Mouse (Mus musculus) duodenum, adult 2 months (tissue): Measurements from ENCODE around the gene Unc13c. TPM values are rescaled to one million over a fixed set of nuclear protein-coding genes. Genes with fewer than 3 reads are reported as not detected.

ENCODE experiments used
- polyA plus RNA-seq: library from polyadenylated mRNA; depleted of rRNA; stranded (reverse); fragments of >200 nt; gene quantifications from 2 replicates; pipeline ENCODE4 v1.2.3, GENCODE M21; 2012; ENCODE audit warnings: low replicate concordance; rRNA removed

Gene Unc13c
- polyA plus RNA-seq = not detected in 2 replicates

GRCm38 (mm10) chr9:73968641-73969121 is at the start of gene Unc13c:
Gene Unc13c (minus strand): TSS chr9:73968966.

Other genes starting within 250 kb of the Unc13c start
- gene Wdr72, start 141.4 kb upstream of the Unc13c start, polyA plus RNA-seq = 0.46 and 0.60 TPM in 2 replicates